Mouse (Mus musculus): Measurements from ENCODE around the gene Aplp2.

Aplp2 gene

DNA sequence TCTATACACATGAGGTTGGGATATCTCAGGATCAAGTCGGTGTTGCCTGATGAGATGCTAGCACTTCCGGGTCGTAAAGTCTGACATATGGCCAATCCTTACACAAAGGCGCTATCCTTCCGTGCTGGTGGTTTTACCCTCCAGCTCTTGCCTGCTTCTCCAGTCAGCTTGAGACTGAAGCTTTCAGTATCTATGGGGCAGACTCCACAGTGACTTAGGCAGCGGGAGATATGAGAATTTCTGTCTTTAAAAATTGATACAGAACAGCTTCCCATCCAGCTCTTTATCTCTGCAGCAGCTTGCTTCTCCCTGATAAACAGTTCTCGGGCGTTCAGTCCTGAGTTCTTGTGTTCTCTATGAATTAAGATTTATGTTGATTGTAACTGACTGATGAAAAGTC is 14.9 kb upstream of the Aplp2 start:
- DNase-seq (ENCODE audit: low read depth, low spot score): no peak

DNA sequence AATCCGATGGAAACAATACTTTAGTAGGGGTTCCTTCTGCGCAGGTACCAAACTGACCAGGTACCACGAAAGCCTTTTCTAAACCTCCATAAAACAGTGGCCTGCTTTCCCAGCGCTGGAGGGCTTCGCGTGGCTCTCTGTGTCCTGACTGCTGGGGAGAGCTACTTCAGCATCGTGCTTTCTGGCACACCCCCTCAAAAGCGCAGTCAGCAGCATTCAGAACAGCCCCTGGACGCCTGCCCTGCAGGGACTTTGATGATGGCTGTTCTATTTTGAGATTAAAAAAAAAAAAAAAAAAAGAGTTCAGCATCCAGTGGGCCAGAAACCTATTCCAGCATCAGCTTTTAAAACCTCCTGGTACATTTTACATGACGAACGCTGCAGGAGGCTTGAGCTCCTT is 14.2 kb upstream of the Aplp2 start:
- DNase-seq (ENCODE audit: low read depth, low spot score): no peak

DNA sequence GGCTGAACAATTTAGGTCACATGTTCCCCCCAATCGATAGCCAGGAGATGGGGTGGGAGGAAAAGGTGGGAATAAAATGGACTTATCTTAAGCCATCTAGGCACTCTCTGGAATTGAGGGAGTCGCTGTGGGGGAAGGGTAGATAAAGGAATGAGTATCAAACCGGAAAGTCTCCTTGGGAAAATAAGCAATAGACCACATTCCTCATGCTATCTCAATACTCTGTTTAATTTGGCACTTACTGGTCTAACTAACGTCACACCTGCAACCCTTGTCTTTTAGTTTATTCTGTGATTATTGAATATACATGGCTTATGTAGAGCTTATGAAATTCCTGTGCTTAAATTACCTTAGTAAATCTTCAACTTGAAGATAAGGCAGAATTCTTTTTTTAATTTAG is 11.9 kb upstream of the Aplp2 start:
- DNase-seq (ENCODE audit: low read depth, low spot score): no peak

DNA sequence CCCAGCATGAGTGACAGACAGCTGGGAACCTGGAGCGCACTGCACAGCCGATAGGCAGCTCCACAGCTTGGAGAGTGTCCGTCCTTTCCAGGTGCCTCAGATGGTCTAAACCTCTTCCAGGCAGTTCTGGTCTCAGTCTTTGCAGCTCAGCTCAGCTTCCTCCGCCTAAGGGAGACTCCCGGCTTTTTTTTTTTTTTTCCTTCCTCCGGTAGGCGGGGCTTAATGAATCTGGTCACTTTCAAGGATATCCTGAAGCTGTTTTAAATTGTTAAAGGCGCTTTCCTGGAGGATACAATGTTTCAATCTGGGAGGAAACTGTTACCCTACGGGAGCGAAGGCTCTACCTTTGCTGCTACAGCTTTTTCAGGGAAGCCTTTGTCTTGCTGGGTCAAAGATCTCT is 9.6 kb upstream of the Aplp2 start:
- DNase-seq (ENCODE audit: low read depth, low spot score): no peak

DNA sequence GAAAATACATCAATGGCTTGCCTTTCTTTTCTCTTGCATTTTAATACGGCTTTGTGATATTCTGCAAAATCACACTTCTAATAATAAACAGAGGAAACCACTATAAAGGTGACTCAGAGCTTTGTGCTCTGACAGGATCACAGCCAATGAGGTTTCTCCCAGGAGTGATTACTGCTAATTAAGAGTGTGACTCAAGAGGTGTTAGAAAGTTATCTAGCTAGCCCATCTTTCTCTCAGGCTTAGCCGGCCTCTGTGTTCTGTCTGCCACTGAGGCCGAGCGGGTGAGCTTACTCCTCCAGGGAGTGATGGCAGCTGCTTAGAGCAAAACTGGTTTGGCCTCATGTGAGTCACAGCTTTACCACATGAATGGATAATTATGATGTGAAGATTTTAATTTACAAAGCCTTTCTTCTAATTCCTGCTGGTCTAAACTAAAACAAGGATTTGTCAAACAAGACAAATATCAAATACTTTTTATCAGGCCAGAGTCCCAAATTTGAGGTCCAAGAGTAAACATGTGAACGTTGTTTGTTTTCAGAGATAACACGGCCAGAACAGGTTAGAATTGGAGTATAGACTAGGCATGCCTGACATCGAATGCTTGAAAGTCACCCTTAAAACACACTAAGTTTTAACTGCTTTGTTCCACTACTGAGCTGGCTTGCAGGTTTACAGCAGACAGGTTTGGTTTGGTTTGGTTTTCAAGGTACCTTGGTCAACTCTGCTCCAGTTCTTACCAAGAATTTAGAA is 6.2 kb upstream of the Aplp2 start:
- DNase-seq (ENCODE audit: low read depth, low spot score): no peak

DNA sequence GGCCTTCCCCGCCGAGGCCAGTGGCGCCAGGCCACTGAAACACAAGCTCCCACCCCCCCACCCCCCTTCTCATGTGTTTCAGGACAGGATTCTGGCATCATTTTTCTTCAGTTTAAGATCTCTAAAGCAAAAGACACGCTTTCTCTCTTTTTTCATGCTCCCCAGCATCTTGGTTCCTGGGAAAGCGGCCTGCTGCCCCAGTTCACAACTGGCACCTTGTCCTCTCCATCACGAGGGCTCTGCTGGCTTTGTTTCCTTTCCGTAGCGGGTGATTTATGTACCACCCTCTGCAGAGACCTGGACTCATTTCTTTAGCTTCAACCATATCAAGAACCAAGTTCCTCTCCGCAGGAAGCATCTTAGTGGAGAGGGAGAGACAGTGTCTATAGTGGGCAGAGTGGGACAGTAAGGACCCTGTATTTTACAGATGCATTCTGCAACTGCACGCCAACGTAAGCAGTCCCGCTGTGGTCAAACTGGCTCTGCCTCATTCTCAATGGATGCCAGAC is 939 bp upstream of the Aplp2 start:
- DNase-seq (ENCODE audit: low read depth, low spot score): no peak

DNA sequence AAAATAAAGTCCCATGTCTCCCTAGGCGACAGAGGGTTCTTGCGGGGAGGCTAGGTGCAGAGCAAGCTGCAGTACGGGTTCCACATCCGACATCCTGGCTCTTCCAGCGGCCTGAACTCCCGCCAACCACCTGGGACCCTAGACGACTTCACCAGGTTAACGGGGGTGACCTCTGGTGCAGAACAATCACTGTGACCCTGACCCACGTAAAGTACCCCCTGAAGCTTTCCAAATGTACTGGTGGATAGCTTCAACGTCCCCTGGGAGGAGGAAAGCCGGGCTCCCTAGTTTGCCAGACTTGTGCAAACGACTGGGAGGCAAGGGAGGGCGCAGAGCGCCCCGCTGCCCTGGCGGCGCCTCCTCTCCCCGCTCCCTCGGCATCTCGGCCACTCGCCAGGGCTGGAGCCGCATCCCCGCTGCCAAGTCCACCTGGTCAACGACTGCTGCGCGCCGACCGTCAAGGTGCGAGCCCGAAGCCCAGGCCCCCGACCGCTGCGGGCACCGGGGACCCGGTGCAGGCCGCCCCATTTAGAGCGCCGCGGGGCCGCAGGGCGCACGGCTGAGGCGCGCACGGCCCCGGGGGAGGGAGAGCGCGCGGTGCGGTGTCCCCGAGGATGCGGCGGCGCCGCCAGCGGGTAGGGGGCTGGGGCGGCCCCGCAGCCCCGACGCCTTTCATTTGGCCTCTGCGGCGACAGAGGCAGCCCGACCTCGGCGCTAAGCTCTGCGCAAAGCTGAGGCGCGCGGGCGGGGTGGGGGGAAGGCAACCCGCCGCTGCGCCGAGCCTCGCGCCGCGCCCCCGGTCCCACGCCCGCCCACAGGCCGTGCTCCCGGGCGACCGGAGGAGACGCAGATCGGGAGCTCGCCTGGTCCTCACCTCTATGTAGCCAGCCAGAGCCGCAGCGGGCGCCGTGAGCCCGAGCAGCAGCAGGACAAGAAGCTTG is 596 bp downstream of the Aplp2 start:
- DNase-seq (ENCODE audit: low read depth, low spot score): peak; percentile 35

DNA sequence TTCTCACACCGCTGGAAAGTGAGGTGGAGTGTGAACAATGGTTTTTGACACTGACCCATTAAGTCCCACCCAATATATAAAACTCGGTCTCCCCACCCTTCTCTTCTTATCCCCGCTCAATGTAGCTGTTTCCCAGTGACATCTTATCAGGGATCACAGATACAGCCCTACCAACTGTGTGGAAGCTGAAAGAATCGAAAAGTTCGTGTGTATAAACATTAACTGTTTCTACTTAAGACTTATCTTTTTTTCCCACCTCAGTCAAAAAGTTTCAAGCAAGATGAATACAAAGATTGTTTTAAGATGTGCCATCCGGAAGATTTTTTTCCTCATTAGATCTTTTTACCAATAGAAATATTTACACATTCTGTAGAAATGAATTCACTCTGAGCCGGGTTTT is 1.5 kb downstream of the Aplp2 start:
- peak; percentile 22 for DNase-seq (ENCODE audit: low read depth, low spot score)

DNA sequence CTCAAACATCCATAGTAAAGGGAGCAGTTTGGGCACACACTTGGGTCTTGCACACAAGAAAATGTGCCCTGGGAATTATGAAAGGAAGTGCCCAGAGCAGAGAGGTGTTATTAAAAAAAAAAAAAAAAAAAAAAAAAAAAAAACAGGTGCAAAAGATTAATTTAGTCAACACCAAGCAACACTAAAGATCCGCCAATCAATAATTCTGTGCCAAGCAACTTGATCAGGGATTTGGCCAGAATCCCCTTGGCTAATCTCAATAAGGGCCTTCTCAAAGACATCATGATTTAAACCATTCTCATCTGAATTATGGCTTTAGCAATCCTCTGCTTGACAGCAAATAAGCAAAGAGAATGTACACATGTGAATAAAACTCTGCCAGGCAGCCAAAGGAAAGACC is 2.1 kb downstream of the Aplp2 start:
- DNase-seq (ENCODE audit: low read depth, low spot score): no peak

DNA sequence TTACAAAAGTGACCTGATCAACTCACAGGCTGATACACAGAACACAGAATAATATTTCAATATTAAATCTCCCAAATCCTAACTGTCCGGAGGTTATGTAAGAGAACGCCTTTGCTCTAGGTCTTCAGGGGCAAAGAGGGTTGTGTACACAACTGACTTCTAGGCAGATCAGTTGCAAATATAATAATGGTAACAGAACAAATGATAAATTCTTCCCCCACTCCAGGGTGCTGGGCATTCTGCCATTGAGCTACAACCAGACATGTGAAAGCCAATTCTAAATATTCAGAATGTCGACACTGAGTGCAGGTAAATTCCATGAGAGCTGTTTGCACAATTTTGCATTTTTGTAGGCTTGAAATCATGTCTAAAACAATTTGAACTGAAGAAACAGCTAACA is 3.9 kb downstream of the Aplp2 start:
- no peak for DNase-seq (ENCODE audit: low read depth, low spot score)

DNA sequence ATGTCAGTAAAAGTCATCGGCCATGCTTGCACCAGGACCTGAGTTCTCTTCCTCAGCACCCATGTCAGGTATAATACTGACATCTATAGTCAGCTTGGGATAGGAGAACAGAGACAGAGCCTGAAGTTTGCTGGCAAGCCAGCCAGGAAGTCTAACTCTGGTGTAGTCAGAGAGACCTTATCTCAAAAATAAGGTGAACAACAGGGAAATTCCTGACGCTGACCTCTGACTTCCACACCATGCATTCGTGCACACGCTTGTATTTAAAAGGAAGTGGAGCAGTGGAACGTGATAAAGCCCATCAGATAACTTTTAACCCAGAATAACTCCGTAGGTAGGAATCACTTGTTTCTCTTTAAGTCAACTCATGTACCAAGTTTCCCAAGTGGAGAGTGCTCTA is 6.9 kb downstream of the Aplp2 start:
- no peak for DNase-seq (ENCODE audit: low read depth, low spot score)

DNA sequence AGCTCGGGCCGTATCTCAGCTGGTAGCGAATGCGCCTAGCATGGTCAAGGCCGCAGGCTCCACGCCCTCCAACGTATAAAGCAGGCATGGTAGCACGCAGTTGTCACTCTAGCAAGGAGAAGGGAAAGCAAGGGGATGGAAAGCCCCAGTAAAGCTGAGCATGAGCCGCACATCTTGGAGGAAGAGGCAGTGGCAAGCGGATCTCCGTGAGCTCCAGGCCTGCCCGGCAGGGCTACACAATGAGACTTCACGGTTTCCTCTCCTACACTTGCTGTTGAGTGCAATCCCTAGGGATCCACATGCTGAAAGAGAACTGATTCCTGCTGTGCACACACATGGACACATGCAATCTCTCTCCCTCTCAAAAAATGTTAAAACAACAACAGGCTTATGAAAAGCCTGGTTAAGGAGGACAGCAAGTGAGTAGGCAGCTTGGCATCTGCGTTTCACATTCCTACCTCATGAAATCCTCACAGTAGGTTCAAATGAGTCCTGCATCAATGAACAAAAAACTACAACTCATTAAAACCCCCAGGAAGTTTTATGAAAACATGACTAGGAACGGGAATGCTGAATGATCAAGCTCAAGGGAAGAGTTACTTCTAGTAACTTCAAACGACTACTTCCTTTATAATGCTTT is 7.9 kb downstream of the Aplp2 start:
- no peak for DNase-seq (ENCODE audit: low read depth, low spot score)

DNA sequence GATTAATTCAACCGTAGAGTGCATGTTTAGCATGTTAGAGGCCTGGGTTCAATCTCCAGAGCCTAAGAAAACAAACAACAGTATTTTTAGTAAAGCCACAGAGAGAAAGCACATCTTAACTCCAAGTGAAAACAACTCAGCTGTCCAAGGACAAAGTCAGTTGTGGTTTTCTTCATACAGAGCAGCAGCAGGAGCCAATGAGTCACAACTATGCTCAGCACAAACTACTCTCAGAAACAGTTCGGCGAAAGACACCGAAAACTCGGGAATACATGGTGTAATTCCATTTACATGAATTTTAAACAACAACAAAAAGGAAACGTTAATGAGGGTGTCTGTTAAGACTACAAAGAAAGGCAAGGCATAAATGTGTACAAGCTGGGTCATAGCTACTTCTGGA is 8.5 kb downstream of the Aplp2 start:
- no peak for DNase-seq (ENCODE audit: low read depth, low spot score)

DNA sequence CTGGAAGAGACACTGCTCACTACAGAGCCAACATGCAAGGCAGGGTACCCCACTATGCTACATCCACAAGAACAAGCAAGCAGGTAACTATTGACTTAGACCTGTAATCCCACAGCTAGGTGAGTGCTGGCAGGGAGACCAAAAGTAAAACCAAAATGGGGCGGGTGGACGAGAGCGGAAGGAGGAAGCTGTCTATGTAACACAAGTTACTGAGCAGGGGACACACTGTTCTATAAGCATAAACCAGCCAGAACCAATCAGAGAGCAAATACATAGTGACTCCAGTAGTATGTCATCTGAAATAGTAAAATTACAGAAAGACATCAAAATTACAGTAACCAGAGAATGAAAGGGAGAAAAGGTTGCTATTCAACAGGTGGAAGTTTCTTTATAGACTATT is 13.0 kb downstream of the Aplp2 start:
- DNase-seq (ENCODE audit: low read depth, low spot score): no peak

DNA sequence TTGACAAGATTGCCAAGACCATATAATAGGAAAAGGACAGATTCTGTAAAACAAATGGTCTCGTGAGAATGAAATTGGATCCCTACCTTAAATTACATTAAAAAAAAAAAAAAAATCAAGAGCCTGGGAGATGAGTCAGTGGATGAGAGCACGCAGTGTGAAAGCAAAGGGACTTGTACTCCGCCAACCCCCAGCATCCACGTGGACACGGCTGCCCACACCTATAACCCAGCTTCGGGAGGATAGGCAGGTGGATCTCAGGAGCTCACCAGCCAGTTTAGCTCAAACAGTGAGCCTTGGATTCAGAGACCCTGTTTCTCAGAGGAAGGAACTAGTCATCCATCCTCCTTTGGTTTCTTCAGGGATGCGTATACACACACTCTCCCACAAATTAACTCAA is 13.8 kb downstream of the Aplp2 start:
- DNase-seq (ENCODE audit: low read depth, low spot score): no peak

DNA sequence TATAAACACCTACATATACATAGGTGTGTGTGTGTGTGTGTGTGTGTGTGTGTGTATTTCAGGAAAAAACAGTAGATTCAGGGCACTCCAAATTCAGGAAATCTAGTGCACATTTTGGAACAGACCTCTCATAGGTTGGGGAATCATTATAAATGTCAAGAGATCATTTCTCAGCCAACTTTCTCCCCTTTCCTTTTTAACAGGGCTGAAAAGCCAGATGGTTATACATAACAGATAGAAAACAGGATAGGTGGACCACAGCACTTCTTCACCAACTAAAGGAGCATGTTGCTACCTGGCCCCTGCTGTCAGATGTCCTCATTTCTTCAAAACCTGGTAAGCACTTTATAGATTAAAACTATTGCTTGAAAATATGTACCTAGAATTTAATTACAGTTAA is 14.9 kb downstream of the Aplp2 start:
- DNase-seq (ENCODE audit: low read depth, low spot score): no peak

DNA sequence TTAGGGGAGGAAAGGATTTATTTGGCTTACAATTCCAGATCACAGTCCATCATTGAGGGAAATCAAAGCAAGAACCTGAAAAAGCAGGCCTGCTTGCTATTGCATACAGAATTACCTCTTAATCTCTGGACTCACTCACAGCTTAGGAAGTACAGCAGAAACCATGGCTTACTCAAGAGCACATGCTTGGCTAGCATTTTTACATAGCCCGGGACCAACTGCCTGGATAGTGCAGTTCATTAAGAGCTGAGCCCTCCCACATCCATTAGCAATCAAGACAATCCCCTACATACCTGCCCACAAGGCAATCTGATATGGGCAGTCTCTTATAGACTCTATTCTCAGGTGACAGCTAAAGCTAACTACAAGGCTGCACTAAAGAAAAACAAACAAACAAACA is 16.0 kb downstream of the Aplp2 start:
- DNase-seq (ENCODE audit: low read depth, low spot score): no peak

DNA sequence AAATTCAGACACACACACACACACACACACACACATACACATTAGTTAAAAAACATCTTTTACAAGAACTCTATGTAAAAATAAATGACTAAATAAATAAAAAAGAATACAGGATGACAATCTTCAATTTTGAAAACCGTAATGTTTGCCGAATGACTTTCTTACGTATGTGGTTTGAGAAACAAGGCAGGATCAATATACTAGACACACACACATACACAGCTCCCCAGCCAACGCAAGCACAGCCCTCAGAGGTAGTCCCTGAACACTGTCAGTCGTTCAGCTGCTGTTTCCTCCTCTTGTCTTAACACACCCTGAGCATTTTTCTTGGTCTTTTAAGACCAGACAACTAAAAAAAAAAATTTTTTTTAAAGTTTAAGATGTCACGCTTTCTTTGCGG is 19.2 kb downstream of the Aplp2 start:
- DNase-seq (ENCODE audit: low read depth, low spot score): no peak

DNA sequence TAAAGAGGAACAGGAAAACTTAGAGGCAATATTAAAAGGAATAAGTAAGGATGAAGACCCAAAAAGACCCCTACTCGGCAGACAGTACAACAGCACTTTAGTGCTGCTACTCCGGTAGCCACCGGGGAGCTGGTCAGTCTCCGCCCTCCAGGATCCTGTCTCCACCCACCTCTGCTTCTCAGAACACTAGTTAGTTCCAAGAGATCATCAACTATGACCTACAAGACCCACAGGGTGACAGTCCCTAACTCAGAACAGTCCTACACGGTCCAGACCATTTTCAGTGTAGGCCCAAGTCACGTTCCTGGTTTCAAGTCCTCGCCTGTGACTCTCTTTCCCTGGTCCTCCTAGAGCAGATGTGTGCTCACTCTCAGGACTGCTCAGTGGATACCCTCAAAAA is 20.1 kb downstream of the Aplp2 start:
- no peak for DNase-seq (ENCODE audit: low read depth, low spot score)

DNA sequence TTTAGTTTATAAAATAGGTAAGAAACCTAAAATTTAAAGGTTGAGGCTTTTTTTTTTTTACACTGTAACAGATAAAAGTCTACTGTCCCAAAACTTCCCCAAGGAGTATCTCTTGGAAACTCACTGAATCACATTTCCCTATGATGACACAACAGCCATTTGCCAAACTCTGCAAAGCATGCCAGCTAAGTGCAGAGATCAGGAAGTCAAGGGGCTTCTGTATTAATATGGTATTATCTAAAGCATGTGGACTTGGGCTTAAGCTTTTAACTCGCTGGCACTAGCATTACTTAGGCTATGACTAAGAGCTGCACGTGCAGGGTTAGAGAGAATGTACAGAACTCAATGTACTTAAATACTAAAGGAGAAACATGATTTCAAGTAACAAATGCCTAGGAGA is 22.4 kb downstream of the Aplp2 start:
- no peak for DNase-seq (ENCODE audit: low read depth, low spot score)

DNA sequence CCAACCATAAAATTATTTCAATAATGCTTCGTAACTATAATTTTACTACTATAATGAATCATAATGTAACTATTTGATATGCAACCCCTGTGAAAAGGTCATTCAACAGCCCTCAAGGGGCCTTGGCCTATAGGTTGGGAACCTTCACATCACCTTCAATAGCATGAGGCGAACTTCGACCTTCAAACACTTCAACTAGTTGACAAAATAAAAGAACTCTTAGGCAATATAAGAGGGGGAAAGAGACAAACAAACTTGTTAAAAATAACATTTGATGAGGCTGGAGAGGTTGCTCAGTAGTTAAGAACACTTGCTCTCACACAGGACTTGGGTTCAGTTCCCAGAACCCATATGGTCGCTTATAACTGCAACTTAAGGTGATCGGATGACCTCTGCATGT is 27.2 kb downstream of the Aplp2 start:
- no peak for DNase-seq (ENCODE audit: low read depth, low spot score)

DNA sequence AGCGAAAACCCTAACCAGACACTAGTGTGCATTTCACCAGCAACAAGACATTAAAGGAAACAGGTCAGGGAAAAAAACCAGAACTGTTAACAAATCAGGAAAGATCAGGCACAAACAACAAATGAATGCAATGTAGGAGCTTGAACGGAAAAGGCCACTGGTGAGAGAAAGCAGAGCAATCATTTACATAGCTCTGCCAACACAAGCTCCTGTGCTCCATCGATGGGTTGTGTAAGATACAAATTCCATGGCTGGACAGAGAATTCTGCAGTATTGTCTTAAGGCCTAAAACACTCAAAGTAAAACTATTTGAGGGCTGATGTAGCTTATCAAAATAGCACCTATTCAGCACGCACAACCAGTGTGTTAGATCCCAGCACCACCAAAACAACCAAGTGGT is 28.6 kb downstream of the Aplp2 start:
- no peak for DNase-seq (ENCODE audit: low read depth, low spot score)

Data from c-Kit-negative CD71-positive TER-119-positive erythroid progenitor cells, embryonic 14.5 days (primary cell).